Mouse (Mus musculus) cortical plate, adult 2 months (tissue): ENCODE results near the gene Vps72. TPM values are rescaled to one million over a fixed set of nuclear protein-coding genes. Genes with fewer than 3 reads are reported as not detected.
"Not testable (repeated sequence)": the region's sequence is repeated elsewhere in the genome, so short reads cannot be mapped to it uniquely, and the experiment has no call there.

Source experiments
- H3K27ac ChIP-seq: fragments of 200-500 bp; 2 replicates; pipeline ENCODE4 v1.5.1; 2012; ENCODE audit warnings: low read length, control low read depth, inconsistent platforms; ENCODE audit not compliant: insufficient read depth
- H3K4me1 ChIP-seq: fragments of 200-500 bp; 2 replicates; pipeline ENCODE4 v1.6.1; 2011; ENCODE audit warnings: low read length; ENCODE audit not compliant: control insufficient read depth, insufficient read depth
- H3K4me3 ChIP-seq: fragments of 200-500 bp; 2 replicates; pipeline ENCODE4 v1.5.1; 2011; ENCODE audit warnings: mild to moderate bottlenecking, low read length, control low read depth; ENCODE audit not compliant: insufficient read depth
- CTCF ChIP-seq: fragments of 200-500 bp; IDR thresholded peaks from 2 replicates; pipeline ENCODE4 v1.5.1; 2011; ENCODE audit warnings: mild to moderate bottlenecking, control low read depth, low read length; ENCODE audit not compliant: insufficient read depth; ENCODE audit errors: extremely low read depth
- POLR2A ChIP-seq: fragments of 200-500 bp; IDR thresholded peaks from 2 replicates; pipeline ENCODE4 v1.6.1; 2011; ENCODE audit warnings: mild to moderate bottlenecking, low read length, control low read depth; ENCODE audit not compliant: insufficient read depth; ENCODE audit errors: extremely low read depth
- polyA plus RNA-seq: library from polyadenylated mRNA; depleted of rRNA; stranded (reverse); fragments of >200 nt; gene quantifications from 2 replicates; pipeline ENCODE4 v1.2.3, GENCODE M21; 2012

Gene Vps72
- polyA plus RNA-seq, 1 experiment: 48.0 TPM

DNA sequence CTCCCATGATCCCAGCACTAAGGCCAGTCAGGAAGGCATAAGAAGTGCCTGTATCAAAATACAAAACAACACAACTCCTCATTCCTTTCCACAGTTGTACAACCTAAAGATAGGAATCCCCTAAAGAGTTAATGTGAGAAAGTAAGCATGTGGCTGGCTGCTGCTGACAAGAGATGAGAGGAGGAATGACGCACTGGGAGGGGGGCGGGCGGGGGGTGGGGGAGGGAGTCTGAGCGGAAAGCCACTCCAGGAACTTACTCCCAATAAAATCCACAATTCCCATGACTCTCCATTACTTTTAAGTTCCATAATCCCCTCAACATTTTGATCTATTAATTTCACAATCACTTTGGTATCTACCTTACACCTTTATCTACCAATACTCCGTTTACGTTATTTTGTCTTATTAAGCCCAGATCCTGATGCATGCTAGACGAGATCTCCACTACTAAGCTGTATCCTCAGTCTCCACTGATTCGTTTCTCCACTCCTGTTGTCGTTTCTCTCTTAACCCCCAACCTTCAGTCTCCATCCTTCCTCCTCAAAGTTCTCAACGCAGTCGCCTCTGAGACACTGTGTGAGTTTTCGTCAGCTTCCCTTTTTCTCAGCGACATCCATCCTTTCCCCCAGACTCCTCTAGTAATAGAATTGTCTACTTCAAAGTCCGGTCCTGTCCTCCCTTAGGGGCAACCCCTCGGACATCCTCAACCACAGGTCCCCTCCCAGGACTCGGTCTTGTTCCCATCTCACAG, 5.1 kb upstream of the Vps72 start:
- Histone ChIP-seq H3K4me3 (peak overlapping the region; percentile 75), H3K27ac (peak overlapping the region; percentile 98), H3K4me1 (peaks cover 5% of the 10 kb centered on the region; the same call in 1 of the 2 replicates)
- no peak for TF ChIP-seq POLR2A
- TF ChIP-seq CTCF: no peak

GRCm38 (mm10) chr3:95106338-95107117, 4.3 kb upstream of the Vps72 start, which contains the start of gene Pip5k1a:
TSS of gene Pip5k1a (minus strand) at chr3:95106930.
- peak within 1 kb of the TSS; percentile 75 for H3K4me3 ChIP-seq
- H3K27ac ChIP-seq: peak within 1 kb of the TSS; percentile 62
- TF ChIP-seq CTCF (no peak), POLR2A (peak; percentile 81)
- peaks cover 4% of the 10 kb centered on the region; the same call in 1 of the 2 replicates for H3K4me1 ChIP-seq

- not testable (repeated sequence) for H3K4me1 ChIP-seq, H3K27ac ChIP-seq
Observed at GRCm38 (mm10) chr3:95107308-95107707, 3.5 kb upstream of the Vps72 start.

GRCm38 (mm10) chr3:95107898-95108297, 2.9 kb upstream of the Vps72 start:
- H3K4me1 ChIP-seq: peaks cover 2% of the 10 kb centered on the region; the same call in 1 of the 2 replicates
- TF ChIP-seq POLR2A: no peak
- TF ChIP-seq CTCF: no peak
- no peak overlapping the region for H3K4me3 ChIP-seq
- H3K27ac ChIP-seq: no peak overlapping the region

More at GRCm38 (mm10) chr3:95107308-95107707, 3.5 kb upstream of the Vps72 start:
- H3K4me3 ChIP-seq: peak overlapping the region; percentile 75; the same call in 1 of the 2 replicates

DNA sequence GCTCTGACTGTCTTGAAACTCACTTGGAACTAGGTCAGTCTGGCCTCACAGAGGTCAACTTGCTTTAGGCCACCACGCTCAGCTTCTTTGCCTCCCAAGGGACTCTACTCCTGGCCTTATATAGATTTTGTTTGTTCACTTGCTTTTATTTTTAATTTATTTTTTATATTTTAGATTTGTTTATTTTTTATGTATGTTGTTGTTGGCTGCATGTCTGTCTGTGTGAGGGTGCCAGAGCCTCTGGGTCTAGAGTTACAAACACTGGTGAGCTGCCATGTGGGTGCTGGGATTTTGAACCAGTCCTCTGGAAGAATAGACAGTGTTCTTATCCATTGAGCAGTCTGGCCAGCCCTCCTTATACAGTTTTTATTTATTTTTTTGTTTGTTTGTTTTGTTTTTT, 1.9 kb downstream of the Vps72 start:
- Histone ChIP-seq H3K27ac (no peak overlapping the region), H3K4me1 (no peaks in the 10 kb centered on the region), H3K4me3 (no peak overlapping the region)
- TF ChIP-seq POLR2A: no peak
- TF ChIP-seq CTCF: no peak

GRCm38 (mm10) chr3:95117751-95118150, 6.9 kb downstream of the Vps72 start:
- TF ChIP-seq CTCF (no peak), POLR2A (no peak)
- no peak overlapping the region for H3K4me3 ChIP-seq
- no peaks in the 10 kb centered on the region for H3K4me1 ChIP-seq
- no peak overlapping the region for H3K27ac ChIP-seq

- Histone ChIP-seq H3K4me1 (no peaks in the 10 kb centered on the region), H3K4me3 (no peak overlapping the region), H3K27ac (no peak overlapping the region)
- no peak for TF ChIP-seq POLR2A
- TF ChIP-seq CTCF: no peak
Observed at GRCm38 (mm10) chr3:95121580-95121979, 10.8 kb downstream of the Vps72 start.

- no peak for TF ChIP-seq POLR2A
- TF ChIP-seq CTCF: peak; percentile 43
Observed at GRCm38 (mm10) chr3:95124246-95124645, 13.4 kb downstream of the Vps72 start, which contains the start of gene Tmod4. TSS of gene Tmod4 (plus strand) at chr3:95124476.

DNA sequence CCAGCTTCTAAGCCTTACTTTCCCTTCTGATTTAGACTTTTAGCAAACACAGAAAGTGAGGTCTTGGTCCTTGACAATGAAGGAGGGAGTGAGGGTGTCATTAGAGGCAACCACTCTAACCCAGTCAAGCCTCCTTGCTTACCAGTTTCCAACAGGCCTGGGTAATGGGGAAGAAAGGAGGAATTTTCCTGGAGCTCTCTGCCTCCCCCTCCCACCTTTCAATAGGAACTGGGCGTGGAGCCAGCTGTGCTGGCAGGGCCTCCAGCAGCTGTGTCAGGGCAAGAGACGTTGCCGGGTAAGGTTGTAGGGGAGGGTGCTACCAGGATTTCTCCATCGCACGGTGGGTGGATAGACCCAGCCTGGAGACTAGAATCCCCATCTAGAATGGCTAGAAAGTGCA, 14.2 kb downstream of the Vps72 start:
- no peak for TF ChIP-seq CTCF
- no peak for TF ChIP-seq POLR2A
- Histone ChIP-seq H3K4me1 (no peaks in the 10 kb centered on the region), H3K4me3 (no peak overlapping the region), H3K27ac (no peak overlapping the region)

More at GRCm38 (mm10) chr3:95124246-95124645, 13.4 kb downstream of the Vps72 start, which contains the start of gene Tmod4:
- Histone ChIP-seq H3K4me3 (no peak within 1 kb of the TSS), H3K4me1 (no peaks in the 10 kb centered on the region), H3K27ac (no peak within 1 kb of the TSS)
